Mouse (Mus musculus): ENCODE results near the gene Rimbp3.
"Not testable (repeated sequence)": the region's sequence is repeated elsewhere in the genome, so short reads cannot be mapped to it uniquely, and the experiment has no call there.

Gene Rimbp3

DNA sequence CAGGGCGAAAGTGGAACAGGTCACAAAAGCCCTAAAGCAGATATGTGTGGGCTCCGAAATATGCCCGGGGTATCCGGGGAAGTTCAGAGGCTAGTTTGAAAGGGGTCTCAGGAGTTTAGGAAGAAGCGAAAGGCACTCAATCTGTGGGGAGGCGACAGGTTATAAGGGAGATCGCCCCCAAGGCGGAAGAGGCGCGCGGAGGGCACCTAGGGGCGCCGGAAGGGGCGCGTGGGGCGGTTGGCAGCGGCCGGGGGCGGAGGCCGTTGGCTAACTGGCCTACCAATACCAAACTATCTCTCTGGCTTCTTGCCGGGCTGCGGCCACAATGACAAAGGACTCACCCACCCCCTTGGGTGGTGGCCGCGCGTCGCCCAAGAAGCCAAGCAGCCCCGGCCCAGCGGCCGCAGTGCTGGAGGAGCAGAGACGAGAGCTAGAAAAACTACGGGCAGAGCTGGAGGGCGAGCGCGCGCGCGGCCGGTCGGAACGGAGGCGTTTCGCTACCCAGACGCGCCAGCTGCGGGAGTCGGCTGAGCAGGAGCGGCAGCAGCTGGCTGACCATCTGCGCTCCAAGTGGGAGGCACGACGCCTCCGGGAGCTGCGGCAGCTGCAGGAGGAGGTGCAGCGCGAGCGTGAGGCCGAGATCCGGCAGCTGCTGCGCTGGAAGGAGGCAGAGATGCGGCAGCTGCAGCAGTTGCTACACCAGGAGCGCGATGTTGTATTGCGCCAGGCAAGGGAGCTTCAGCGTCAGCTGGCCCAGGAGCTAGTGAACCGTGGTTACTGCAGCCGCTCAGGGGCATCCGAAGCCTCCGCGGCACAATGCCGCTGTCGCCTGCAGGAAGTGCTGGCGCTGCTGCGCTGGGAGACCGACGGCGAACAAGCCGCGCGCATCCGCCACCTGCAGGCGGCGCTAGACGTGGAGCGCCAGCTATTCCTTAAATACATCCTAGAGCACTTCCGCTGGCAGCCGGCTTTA, at the start of gene Rimbp3:
Gene Rimbp3 (plus strand): TSS at position 215 of the 973 bp plus-strand sequence.
- DNase-seq = peak; percentile 89

DNA sequence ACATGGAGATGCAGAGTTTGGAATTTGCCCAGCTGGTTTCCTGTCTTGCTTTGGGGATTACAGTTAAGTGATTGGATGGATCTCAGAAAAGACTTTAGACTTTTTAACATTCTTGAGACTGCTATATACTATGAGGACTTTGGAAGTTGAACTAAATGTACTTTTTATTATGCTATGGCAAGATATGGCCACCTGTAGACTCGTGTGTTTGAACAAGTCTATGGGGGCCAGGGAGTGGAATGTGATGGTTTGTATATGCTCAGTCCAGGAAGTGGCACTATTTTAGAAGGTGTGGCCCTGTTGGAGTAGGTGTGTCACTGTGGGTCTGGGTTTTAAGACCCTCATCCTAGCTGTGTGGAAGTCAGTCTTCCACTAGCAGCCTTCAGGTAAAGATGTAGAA, 42.9 kb upstream of the Rimbp3 start:
- DNase-seq = not testable (repeated sequence)

- DNase-seq = no peak
These were observed 41.2 kb upstream of the Rimbp3 start for GRCm38 (mm10) chr16:17167179-17167578.

- DNase-seq = no peak
These were observed 40.4 kb upstream of the Rimbp3 start for GRCm38 (mm10) chr16:17168049-17168448.

DNA sequence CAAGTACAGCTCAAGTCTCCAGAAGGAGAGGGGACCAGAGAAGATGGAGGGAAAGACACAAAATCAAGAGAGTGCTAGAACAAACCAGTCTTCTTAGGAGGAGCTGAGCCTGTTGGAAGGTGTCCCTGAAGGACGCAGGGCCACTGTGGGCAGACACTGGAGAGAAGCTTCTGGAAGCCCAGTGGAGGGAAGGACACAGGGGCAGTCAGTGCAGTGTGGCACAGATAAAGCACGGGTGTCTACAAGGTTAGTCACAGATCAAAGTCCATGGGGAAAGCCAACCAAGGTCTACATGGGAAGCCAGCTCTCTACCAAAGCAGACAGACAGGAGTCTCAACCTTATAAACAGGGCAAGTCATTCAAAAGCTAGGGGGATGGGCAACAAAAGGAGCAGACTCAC, 32.6 kb upstream of the Rimbp3 start:
- no peak for DNase-seq

DNA sequence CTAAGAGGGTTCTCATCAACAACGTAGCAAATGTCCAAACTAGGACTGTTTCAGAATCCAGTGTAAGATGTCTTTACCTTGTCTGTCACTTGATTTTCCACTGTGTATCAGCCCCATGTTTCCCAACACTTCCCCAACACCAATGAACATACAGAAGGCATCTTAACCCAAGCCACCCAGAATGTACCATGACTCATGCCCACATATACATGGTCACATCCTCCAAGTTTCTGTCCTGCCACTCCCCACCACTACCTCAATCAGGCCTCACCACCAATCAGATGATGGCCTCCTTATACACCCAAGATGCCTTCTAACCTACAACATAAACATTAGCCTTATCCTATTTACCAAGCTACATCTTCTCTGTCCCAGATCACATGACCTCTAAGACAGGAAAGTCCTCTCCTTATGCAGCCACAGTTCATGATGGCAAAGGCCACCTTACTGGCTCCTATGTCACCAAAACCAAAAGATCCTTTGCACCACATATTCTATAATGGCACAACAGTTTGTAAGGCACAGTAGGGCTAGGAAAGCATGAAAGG, 30.7 kb upstream of the Rimbp3 start:
- no peak for DNase-seq

DNA sequence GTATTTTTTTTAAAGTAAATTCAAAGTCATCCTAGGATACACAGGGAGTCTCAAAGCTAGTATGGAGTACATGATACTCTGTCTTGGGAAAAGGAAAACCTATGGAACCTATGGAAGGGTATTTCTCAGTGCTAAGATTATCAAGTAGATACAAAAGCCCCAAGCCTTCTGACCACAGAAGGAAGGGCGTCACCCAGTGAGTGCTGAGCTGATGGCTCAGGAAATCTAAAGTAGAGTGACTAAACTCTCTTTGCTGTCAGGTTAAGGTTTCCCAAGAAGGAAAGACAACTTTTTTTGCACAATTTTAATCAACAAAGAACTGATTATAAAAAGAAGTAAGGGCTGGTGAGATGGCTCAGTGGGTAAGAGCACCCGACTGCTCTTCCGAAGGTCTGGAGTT, 28.7 kb upstream of the Rimbp3 start:
- no peak for DNase-seq

GRCm38 (mm10) chr16:17181382-17181781, 27.0 kb upstream of the Rimbp3 start:
- no peak for DNase-seq

DNA sequence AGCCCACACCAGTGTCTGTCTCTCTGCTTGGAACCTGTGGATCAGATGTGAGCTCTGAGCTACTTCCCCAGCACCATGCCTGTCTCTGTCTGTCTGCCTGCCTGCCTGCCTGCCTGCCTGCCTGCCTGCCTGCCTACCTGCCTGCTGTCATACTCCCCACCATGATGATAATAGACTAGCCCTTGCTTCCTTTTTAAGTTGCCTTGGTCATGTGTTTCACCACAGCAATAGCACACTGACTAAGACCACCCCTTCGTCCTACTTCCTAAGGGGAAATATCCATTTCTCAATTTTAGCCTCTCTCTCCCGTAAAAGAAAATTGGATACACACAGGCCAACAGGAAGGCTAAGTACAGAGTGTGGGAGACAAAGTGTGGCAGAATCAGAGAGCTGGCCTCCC, 26.3 kb upstream of the Rimbp3 start:
- no peak for DNase-seq

DNA sequence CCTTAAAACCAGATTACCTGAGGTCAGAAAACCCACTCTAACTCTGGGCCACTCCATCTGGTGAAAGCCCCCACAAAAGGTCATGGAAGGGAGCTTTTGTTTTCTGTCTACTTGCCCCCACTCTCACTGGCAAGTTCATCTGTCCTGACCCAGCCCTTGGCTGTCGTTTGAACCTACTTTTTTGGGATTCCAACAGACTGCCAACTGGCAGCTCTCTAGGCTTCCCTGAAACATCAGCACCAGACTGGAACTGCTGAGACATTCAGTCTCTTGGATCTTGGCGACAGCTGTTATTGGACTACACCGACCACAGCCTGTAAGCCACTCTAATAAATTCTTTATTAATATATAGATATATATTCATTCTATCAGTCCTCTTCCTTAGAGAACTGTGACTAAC, 25.4 kb upstream of the Rimbp3 start:
- DNase-seq = no peak

DNA sequence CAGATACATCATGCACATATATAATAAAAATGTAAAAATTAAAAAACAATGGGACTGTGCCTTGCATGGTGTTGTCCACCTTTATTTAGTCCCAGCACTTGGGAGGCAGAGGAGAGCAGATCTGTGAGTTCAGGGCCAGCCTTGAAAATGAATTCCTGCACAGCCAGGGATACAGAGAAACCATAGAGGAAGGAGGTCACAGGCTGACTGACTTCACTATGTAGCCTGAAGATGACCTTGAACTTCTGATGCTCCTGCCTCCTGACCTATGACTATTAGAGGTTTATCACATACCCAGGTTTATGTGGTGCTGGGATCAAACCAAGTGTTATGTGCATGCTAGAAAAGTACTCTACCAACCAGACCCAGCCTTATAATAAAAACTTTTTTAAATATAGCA, 22.9 kb upstream of the Rimbp3 start:
- no peak for DNase-seq

DNA sequence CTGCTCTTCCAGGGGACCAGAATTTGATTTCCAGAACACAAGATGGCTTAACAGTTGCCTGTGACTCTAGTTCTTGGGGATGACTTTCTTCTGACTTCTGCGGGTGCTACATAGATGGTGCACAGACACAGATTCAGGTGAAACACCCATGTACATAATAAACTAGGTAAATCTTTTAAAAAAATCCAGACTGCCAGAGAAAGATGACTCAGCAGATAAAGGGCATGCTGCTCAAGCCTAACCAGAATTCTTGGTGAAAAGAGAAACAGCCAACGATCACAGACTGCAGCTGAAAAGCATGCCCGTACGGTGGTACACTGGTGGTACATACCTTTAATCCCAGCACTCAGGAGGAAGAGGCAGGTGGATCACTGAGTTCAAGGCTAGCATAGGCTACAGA, 14.6 kb upstream of the Rimbp3 start:
- DNase-seq = no peak

- no peak for DNase-seq
These were observed 8.1 kb upstream of the Rimbp3 start for GRCm38 (mm10) chr16:17200121-17200952.

- peak; percentile 88 for DNase-seq
These were observed 7.3 kb upstream of the Rimbp3 start for GRCm38 (mm10) chr16:17200953-17201707.

DNA sequence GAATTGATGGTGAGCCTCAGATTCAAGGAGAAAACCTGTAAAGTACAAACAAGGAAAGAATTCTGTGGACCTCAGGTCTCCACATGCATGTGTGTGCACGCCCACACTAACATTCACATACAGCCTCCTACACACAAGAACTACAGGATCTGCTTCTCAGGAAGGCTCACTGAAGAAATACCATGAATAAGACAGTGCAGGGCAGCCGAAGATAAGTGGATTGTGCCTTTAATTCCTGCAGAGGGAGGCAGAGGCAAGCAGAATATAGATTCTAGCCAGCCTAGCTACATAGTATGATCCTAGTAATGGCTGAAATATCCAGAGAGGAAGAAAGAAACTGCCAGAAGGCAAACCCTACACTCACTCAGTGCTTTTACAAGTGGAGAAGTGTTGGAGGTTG, 6.4 kb upstream of the Rimbp3 start:
- DNase-seq = no peak

- no peak for DNase-seq
These were observed 5.9 kb upstream of the Rimbp3 start, which contains the start of gene Ube2l3 for GRCm38 (mm10) chr16:17202549-17202948. Gene Ube2l3 (minus strand): TSS chr16:17202649.

GRCm38 (mm10) chr16:17204990-17205389, 3.4 kb upstream of the Rimbp3 start:
- DNase-seq = peak; percentile 39

DNA sequence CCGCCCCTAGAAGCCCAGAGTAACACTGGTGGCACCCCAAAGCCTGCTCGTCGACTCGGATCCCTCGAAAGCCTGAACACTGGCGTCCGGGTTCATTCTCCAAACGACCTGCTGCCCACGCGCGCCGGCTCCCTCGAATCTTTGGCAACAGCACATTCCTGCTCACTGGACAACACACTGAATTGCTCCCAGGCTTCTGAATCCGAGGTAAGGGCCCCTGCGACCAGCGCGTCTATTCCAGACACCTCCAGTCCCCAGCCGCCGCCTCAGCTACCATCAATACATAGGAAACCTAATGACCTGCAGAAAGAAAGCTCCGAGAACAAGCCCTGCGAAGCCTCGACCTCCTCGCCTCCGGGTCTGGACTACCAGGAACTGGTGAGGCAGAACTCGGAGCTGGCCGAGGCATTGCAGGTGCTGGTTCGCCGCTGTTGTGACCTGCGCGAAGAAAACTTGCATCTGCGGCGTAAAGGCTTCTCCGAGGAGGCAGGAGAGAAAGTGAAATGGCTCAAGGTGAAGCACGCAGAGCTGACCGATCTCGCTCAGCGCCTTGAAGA, 1.1 kb downstream of the Rimbp3 start:
- DNase-seq = no peak

GRCm38 (mm10) chr16:17209981-17210838, 1.8 kb downstream of the Rimbp3 start:
- DNase-seq = peak; percentile 93

GRCm38 (mm10) chr16:17216934-17217633, 8.7 kb downstream of the Rimbp3 start:
- DNase-seq = no peak

Data from kidney, adult 18-20 months (tissue).